Mouse (Mus musculus) frontal cortex, postnatal 14 days (tissue): Measurements from ENCODE around the gene Fbln1.

Source experiments
- DNase-seq, 2 experiments: peaks; one replicate each; pipeline ENCODE4 v3.0.0; 2022; ENCODE audit warnings: low spot score in 2 of 2

Gene Fbln1

GRCm38 (mm10) chr15:85238821-85239745 lies 33.3 kb downstream of the Fbln1 start:
- DNase-seq: no peak

DNA sequence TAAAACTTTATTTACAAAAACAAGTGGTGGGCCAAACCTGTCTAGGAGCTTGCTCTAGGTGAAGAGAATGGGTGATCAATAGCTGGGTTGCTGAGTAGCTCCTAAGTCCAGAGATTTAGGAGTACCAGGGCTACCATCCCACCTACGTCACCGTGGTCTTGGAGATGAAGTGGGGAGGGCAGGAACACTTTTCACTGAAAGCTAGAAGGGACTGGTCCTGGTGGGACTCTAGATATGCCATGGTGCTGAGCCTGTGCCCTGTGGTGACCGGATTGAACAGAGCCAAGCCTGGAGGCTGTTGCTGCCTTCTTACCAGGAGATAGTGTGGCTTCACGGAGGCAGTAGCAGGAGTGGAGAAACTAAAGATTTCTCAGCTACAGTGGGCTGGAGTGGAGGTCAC lies 34.3 kb downstream of the Fbln1 start:
- DNase-seq: no peak

DNA sequence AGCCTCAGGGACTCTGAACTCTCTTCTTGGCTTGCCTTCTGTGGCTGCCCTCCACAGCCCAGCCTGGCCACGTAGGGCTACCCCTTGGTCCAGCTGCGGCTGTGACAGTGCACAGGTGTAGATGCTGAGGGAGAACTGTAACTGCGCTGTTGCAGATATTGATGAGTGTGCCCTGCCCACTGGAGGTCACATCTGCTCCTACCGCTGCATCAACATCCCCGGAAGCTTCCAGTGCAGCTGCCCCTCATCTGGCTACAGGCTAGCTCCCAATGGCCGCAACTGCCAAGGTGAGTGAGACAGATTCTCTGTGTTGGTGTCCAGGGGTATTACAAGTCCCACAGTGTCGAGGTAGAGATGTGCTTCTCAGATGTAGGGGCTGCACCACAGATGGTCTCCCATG lies 36.1 kb downstream of the Fbln1 start:
- DNase-seq: no peak

DNA sequence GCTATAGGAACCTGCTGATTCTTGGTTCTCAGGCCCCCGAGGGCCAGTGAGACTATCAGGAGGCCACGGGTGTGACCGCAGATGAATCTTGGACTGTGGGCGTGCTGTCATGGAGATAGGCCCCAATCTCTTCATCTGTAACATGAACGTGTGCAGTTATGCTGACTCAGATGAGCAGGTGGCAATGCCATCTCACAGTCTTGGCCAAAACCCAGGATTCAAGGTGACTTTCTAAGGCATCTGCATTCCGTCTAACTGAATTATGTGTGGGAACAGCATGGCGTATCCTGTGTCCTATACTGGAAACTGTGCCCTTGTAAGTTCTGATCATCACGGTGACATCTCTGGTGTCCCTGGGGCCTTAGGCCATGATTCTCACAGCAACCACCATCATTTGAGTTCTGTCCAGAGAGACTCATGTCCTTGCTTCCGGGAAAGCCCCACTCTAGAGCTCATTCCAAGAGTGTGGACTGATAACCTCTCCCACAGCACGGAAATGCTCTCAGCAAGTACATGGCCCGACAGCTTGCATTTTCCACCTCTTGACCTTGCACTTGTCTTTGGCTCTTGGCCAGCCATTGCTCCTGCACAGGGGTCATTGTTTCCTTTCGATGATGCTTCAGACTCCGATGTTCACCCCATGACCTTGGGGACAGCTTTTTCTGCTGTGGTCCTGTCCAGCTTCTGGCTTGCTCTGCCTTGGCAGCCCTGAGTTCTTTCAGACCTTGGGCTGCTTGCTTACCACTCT lies 38.8 kb downstream of the Fbln1 start:
- DNase-seq: no peak

DNA sequence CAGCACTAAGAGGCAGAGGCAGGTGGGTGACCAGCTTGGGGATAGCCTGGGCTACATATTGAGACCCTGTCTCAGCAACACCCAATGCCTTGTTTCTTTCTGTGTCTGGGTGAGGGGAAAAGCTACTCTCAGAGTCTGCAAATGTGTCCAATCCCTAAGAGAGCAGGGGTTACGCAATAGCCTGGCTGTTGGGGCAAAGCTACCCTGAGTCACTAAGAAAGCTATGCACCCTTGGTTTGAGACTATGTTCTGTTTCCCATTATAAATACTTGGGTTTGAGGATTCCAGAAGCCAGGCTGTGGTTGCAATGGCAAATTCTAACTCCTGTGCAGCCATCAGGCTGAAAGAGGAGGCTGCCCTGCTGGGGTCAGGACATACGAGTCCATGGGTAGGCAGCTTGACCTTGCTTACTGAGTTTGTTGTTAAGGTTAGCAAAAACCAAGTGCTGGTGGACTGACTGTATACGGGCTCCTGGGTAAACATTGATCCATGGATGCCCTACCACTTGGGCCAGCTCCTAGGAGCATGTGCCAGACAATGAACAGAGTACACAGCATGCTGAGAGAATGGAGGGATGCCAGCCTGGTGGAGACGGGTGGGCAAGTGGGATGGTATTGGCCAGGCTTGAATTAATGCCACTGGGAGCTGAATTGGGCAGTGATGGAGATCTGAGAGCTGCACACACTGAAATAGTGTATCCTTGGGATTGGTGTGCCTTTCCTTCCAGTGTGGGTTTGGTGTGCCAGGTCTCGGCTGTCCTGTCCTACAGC lies 39.7 kb downstream of the Fbln1 start:
- DNase-seq: no peak

- no peak for DNase-seq
These were observed 40.3 kb downstream of the Fbln1 start for GRCm38 (mm10) chr15:85246016-85246415.

- no peak for DNase-seq
These were observed 41.2 kb downstream of the Fbln1 start for GRCm38 (mm10) chr15:85246936-85247335.

DNA sequence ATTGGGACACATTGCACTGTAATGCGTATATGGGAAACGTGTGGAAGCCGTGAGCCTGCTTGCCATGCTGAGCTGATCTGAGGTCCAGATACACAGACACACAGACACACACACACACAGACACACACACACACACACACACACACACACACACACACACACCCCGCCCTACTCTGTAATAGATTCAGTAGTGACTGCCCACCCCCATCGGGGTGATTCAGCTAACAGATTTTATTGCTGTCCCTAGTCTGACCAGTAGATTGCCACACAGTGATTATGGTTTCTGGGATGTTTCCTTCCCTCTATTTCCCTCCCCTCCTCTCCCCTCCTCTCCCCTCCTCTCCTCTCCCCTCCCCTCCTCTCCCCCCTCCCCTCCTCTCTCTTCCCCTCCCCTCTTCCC lies 42.6 kb downstream of the Fbln1 start:
- no peak for DNase-seq

DNA sequence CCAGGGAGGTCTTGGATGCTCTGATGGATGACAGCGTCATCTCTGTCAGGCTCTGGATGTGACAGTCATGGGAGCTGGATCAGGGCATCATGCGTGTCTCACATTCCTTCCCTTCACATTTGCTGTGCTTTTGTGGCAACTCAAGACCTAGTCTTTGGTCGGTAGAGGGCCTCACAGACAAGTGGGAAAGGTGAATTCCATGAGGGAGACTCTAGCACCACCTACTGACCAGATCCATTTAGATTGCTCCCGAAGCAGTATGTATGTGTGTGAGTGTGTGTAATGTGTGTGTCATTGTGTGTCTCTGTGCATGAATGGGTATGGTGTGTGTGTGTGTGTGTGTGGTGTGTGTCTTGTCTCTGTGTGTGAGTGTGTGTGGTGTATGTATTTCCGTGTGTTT lies 43.5 kb downstream of the Fbln1 start:
- DNase-seq: peak; percentile 56

- DNase-seq: no peak
These were observed 44.7 kb downstream of the Fbln1 start for GRCm38 (mm10) chr15:85250436-85250835.

- DNase-seq: no peak
These were observed 46.7 kb downstream of the Fbln1 start for GRCm38 (mm10) chr15:85252476-85252875.

DNA sequence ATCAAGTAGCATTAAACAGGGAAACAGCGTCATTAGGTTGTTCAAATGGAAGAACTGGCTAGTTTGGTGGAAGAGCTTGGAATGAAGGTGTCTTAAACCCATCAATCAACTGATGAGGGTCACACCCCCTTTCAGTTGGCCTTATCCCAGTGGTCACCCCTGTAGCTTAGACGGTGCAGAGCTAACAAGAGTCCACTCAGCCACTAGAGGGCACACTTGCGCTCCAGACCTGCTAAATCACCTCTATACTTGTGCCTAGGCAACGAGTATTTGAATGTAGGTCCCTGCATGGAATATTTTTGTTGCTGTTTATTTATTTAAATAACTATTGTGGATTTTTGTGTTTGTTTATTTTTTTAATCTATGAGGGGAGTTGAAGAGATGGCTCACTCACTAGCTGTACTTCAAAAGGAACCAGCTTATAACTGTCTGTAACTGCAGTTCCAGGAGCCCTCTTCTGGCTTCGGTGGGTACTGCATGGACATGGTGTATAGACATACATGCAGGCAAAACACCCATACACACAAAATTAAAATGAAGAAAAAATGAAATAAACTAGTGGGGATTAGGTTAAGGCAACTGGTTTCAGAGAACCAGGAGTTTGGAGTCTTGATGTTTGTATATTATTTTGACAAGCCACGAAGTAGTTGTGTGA lies 52.2 kb downstream of the Fbln1 start:
- peak in 1 of 2 experiments; percentile 42 for DNase-seq

- no peak for DNase-seq
These were observed 57.1 kb downstream of the Fbln1 start for GRCm38 (mm10) chr15:85262805-85263204.

GRCm38 (mm10) chr15:85266729-85267434 lies 61.1 kb downstream of the Fbln1 start:
- DNase-seq: peak; percentile 75 to 92

DNA sequence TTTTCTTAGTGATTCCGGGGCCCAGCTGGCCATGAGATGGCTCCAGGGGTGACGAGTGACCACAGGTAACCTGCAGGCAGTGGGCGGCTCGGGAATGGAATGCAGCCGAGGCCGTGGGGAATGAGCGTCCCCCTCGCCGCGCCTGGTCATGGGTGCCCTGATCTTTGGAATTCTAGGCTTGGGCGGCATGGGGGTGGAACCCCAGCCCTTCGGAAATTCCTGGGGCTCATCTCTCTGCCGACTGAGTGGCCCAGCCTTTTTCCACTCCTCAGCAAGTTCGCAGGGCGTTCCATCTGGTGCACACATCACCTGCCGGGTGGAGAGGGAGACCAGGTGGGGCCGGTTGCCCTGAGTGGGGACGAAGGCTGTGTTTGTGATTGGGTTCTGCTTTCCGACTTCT lies 62.1 kb downstream of the Fbln1 start:
- no peak for DNase-seq

- no peak for DNase-seq
These were observed 67.2 kb downstream of the Fbln1 start for GRCm38 (mm10) chr15:85272988-85273387.

DNA sequence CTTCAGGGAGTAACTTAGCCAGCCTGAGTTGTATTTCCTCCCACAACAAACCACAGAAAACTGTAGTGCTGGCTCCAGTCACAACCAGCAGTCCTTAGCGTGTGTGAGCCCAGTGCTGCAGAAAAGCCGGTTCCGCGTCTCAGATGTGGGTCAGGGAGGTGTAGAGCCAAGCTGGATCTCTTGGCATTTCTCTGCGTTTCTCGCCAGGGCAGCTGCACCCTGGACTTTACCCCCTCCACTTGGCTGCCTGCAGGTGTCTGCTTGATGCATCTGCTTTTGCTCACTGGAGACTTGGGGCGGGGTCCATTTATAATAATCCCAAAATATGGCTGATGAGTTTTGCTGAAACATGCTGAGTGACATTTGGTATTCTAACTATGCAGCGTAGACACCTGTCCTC lies 71.5 kb downstream of the Fbln1 start:
- no peak for DNase-seq

DNA sequence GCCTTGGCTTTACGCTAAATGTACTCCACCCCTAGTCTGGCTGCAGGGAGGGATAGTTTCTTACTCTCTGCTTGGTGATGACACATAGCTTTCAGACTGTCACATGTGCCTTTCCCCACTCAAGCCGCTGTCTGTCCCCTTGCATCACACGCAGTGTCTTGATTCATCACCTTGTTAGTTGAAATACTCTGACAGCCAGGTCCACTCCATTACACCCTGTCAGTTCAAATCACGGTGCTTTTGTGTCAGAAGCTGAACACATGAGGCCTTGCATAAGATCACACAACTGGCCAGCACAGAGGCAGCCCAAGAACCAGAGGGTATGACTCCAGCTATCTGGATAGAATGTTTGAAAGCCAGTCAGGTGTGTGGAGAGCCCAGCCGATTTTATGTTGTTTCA lies 73.2 kb downstream of the Fbln1 start:
- no peak for DNase-seq

DNA sequence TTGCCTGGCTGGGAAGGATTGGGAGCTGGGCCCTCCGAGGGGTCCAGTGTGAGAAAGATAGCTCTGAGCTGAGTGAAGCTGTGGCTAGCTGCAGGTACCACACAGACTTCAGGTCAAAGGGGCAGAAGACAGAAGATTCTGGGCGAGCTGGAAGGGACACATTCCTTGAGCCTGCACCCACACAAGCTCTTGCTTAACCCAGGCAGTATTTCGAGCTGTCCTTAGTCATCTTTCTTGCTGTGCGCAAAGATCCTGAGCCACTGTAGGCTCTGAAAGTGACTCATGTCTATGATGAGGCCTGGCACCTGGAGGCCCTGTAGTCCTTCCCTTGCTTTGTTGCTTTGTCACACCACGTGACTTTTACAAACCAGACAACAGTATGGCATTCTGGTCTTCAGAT lies 76.3 kb downstream of the Fbln1 start:
- no peak for DNase-seq

DNA sequence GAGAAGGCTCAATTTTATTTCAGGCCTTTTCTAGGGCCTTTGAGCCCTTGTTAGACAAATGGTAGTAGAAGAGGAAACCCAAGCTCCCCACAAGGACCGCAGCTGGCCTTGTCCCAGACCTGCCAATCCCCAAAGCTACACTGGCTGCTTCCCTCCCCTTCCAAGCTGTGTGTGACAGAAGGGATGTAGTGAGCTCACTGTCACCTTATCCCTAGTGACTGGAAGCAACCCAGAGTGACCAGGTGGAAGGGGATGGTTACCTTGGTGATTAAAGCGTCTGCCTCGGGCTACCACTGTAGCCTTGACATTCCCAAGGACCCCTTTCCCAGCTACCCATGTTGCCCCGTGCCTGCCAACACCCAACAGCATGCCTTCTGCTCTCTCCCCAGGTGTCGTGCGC lies 78.9 kb downstream of the Fbln1 start:
- DNase-seq: no peak

- no peak for DNase-seq
These were observed 88.9 kb downstream of the Fbln1 start for GRCm38 (mm10) chr15:85294632-85295031.
